Mouse (Mus musculus): ENCODE measurements around the gene Gm3371. TPM values are rescaled to one million over a fixed set of nuclear protein-coding genes. Genes with fewer than 3 reads are reported as not detected.
"Not testable (repeated sequence)": the region's sequence is repeated elsewhere in the genome, so short reads cannot be mapped to it uniquely, and the experiment has no call there.

Gene Gm3371
- not detected in 2 replicates for polyA plus RNA-seq (2016; fragmentation: Nextera tagmentation; extraction: Ambion mirVana)

- no CpG with 5 or more reads among the region's 2 CpGs for WGBS
- not testable (repeated sequence) for H3K4me2 ChIP-seq (replicated peaks); ATAC-seq (ENCODE audit: low FRiP score, low read depth); H3K9ac ChIP-seq (replicated peaks); H3K27me3 ChIP-seq; H3K4me3 ChIP-seq; H3K4me1 ChIP-seq; H3K27ac ChIP-seq (replicated peaks); H3K9me3 ChIP-seq; H3K36me3 ChIP-seq
These were observed at the start of gene Gm3371 for GRCm38 (mm10) chr14:44410588-44410987. Gene Gm3371 (minus strand): TSS chr14:44410688.

GRCm38 (mm10) chr14:44433335-44433734, 22.8 kb upstream of the Gm3371 start, which contains the start of gene Gm8232:
Gene Gm8232 (plus strand): TSS chr14:44433635.
- not testable (repeated sequence) for H3K4me2 ChIP-seq (replicated peaks); H3K9me3 ChIP-seq; H3K36me3 ChIP-seq; H3K4me3 ChIP-seq; ATAC-seq (ENCODE audit: low FRiP score, low read depth); H3K4me1 ChIP-seq; H3K27me3 ChIP-seq; H3K9ac ChIP-seq (replicated peaks); H3K27ac ChIP-seq (replicated peaks)
- 84% methylated on average over 3 of the region's 3 CpGs for WGBS

- not testable (repeated sequence) for H3K4me2 ChIP-seq (replicated peaks); H3K27me3 ChIP-seq; H3K4me3 ChIP-seq; H3K27ac ChIP-seq (replicated peaks); H3K36me3 ChIP-seq; H3K4me1 ChIP-seq; ATAC-seq (ENCODE audit: low FRiP score, low read depth); H3K9me3 ChIP-seq; H3K9ac ChIP-seq (replicated peaks)
- 82% methylated on average over 4 of the region's 4 CpGs for WGBS
These were observed 26.3 kb downstream of the Gm3371 start for GRCm38 (mm10) chr14:44384233-44384632.

- not testable (repeated sequence) for H3K4me2 ChIP-seq (replicated peaks); H3K9me3 ChIP-seq; H3K27me3 ChIP-seq; H3K4me1 ChIP-seq; ATAC-seq (ENCODE audit: low FRiP score, low read depth); H3K36me3 ChIP-seq; H3K27ac ChIP-seq (replicated peaks); H3K9ac ChIP-seq (replicated peaks); H3K4me3 ChIP-seq
- 93% methylated on average over 4 of the region's 4 CpGs for WGBS
These were observed 45.4 kb downstream of the Gm3371 start, which contains the start of gene Gm8229 for GRCm38 (mm10) chr14:44365057-44365456. Gene Gm8229 (plus strand): TSS chr14:44365357.

GRCm38 (mm10) chr14:44362301-44362700, 48.2 kb downstream of the Gm3371 start:
- not testable (repeated sequence) for H3K27me3 ChIP-seq; ATAC-seq (ENCODE audit: low FRiP score, low read depth); H3K4me2 ChIP-seq (replicated peaks); H3K27ac ChIP-seq (replicated peaks); H3K4me1 ChIP-seq; H3K9ac ChIP-seq (replicated peaks); H3K4me3 ChIP-seq; H3K36me3 ChIP-seq; H3K9me3 ChIP-seq

- H3K9me3 ChIP-seq; H3K4me3 ChIP-seq; H3K4me2 ChIP-seq (replicated peaks); H3K27me3 ChIP-seq; H3K4me1 ChIP-seq; ATAC-seq (ENCODE audit: low FRiP score, low read depth); H3K9ac ChIP-seq (replicated peaks); H3K36me3 ChIP-seq; H3K27ac ChIP-seq (replicated peaks): not testable (repeated sequence)
- 52% methylated on average over 2 of the region's 2 CpGs for WGBS
These were observed 49.1 kb downstream of the Gm3371 start for GRCm38 (mm10) chr14:44361416-44361815.

Other genes with a start within 250 kb of the Gm3371 start
- gene Gm8212, start 213.0 kb downstream of the Gm3371 start, polyA plus RNA-seq (2016; fragmentation: Nextera tagmentation; extraction: Ambion mirVana): not detected in 2 replicates
- not detected in 2 replicates for gene 4930503E14Rik, start 197.4 kb downstream of the Gm3371 start, polyA plus RNA-seq (2016; fragmentation: Nextera tagmentation; extraction: Ambion mirVana)
- gene Gm8220, start 125.1 kb downstream of the Gm3371 start, polyA plus RNA-seq (2016; fragmentation: Nextera tagmentation; extraction: Ambion mirVana): not detected in 2 replicates
- gene Gm5930, start 72.1 kb downstream of the Gm3371 start, polyA plus RNA-seq (2016; fragmentation: Nextera tagmentation; extraction: Ambion mirVana): not detected in 2 replicates
- gene Gm8229, start 45.3 kb downstream of the Gm3371 start, polyA plus RNA-seq (2016; fragmentation: Nextera tagmentation; extraction: Ambion mirVana): not detected in 2 replicates
- gene Gm8232, start 22.9 kb upstream of the Gm3371 start, polyA plus RNA-seq (2016; fragmentation: Nextera tagmentation; extraction: Ambion mirVana): not detected in 2 replicates
- gene BC061237, start 81.8 kb upstream of the Gm3371 start, polyA plus RNA-seq (2016; fragmentation: Nextera tagmentation; extraction: Ambion mirVana): not detected in 2 replicates
- gene Gm17093, start 107.6 kb upstream of the Gm3371 start, polyA plus RNA-seq (2016; fragmentation: Nextera tagmentation; extraction: Ambion mirVana): not detected in 2 replicates
- not detected in 2 replicates for gene Gm8247, start 172.5 kb upstream of the Gm3371 start, polyA plus RNA-seq (2016; fragmentation: Nextera tagmentation; extraction: Ambion mirVana)
- not detected in 2 replicates for gene Gm5624, start 217.2 kb upstream of the Gm3371 start, polyA plus RNA-seq (2016; fragmentation: Nextera tagmentation; extraction: Ambion mirVana)